Mouse (Mus musculus) kidney, postnatal 0 days (tissue): ENCODE results near the gene Chrm3. TPM values are rescaled to one million over a fixed set of nuclear protein-coding genes. Genes with fewer than 3 reads are reported as not detected.

ENCODE experiments used
- ATAC-seq: fragments of 200-750 bp; cut with Nextera tagmentation; replicated peaks from 2 replicates; pipeline ENCODE4 v1.8.0; 2017; ENCODE audit warnings: low read depth, moderate number of reproducible peaks, moderate TSS enrichment, moderate library complexity; ENCODE audit not compliant: low FRiP score
- DNase-seq: peaks from one replicate; pipeline ENCODE4 v3.0.0-alpha.2; 2016; ENCODE audit warnings: low spot score
- H3K27ac ChIP-seq: fragments of 300-500 bp; sonication (generic); 2 replicates; pipeline ENCODE4 v1.5.1; 2014; ENCODE audit warnings: mild to moderate bottlenecking
- H3K27me3 ChIP-seq: fragments of 300-500 bp; sonication (generic); 2 replicates; pipeline ENCODE4 v1.6.1; 2014; ENCODE audit warnings: low read length, mixed read lengths; ENCODE audit not compliant: insufficient read depth
- H3K36me3 ChIP-seq: fragments of 300-500 bp; sonication (generic); 2 replicates; pipeline ENCODE4 v1.6.1; 2014; ENCODE audit warnings: low read length, mixed read lengths; ENCODE audit not compliant: insufficient read depth
- H3K4me1 ChIP-seq: fragments of 300-500 bp; sonication (generic); replicated peaks from 2 replicates; pipeline ENCODE4 v1.6.1; 2014; ENCODE audit warnings: antibody characterized with exemption, low read length, mixed read lengths; ENCODE audit not compliant: insufficient read depth
- H3K4me2 ChIP-seq: fragments of 300-500 bp; sonication (generic); 2 replicates; pipeline ENCODE4 v1.6.1; 2014; ENCODE audit warnings: mild to moderate bottlenecking, low read length, moderate library complexity, mixed read lengths
- H3K4me3 ChIP-seq: fragments of 300-500 bp; sonication (generic); replicated peaks from 2 replicates; pipeline ENCODE4 v1.5.1; 2014; ENCODE audit warnings: low read depth, low read length
- H3K9ac ChIP-seq: fragments of 300-500 bp; sonication (generic); 2 replicates; pipeline ENCODE4 v1.6.1; 2014; ENCODE audit warnings: low read depth, low read length
- H3K9me3 ChIP-seq: fragments of 300-500 bp; sonication (generic); replicated peaks from 2 replicates; pipeline ENCODE4 v1.6.1; 2016; ENCODE audit warnings: low read length, inconsistent platforms, mixed read lengths
- CTCF ChIP-seq: IDR thresholded peaks from 2 replicates; pipeline ENCODE4 v1.5.1; 2016; ENCODE audit warnings: antibody characterized with exemption, low read depth, mild to moderate bottlenecking, moderate library complexity
- WGBS: fragments of 180-500 bp; shearing (Covaris S2); extraction: QIAGEN DNeasy Blood & Tissue Kit; methylation state at CpG from one replicate; pipeline ENCODE4 v1.1.7; 2014; 5-methylcytosine and 5-hydroxymethylcytosine counted together
- polyA plus RNA-seq: library from polyadenylated mRNA; unstranded; fragments of >200 nt; fragmentation: Nextera tagmentation; extraction: Ambion mirVana; gene quantifications from 2 replicates; pipeline ENCODE4 v1.2.1, GENCODE M21; 2015

The Chrm3 gene
- polyA plus RNA-seq, 1 experiment from 2014 or later, result 0.75 TPM

DNA sequence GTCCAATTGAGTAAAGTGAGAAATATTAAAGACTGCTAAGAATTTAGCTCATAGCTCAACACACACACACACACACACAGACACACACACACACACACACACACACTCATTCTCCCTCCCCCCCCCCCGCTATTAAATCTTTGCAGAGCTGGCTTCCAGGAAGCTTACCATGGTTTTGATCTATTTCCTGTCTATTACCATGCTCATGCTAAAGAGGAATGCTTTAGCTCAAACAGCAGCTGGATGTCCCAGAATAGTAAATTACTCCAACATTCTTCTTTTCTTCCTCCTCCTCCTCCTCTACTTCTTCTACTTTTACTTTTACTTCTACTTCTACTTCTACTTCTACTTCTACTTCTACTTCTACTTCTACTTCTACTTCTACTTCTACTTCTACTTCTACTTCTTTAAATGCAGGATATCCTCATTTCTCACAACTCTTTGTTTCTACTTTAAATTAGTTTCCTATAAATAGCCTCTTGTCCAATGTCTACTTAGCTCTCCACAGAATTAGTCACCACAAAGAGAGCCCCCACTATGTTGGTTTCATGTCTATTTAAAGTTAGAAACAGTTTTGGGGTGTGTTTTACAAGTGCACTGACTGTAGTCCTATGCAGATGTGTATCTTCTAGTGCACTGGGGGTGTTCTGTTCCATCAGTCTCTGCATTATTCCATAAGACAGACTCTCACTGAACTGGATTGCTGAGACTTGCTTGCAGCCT is 150.0 kb downstream of the Chrm3 start:
- no peak for TF ChIP-seq CTCF
- no peaks in the 10 kb centered on the region for H3K9me3 ChIP-seq
- H3K4me1 ChIP-seq, result no peaks in the 10 kb centered on the region
- no peak overlapping the region for H3K4me2 ChIP-seq
- no peak overlapping the region for H3K27ac ChIP-seq
- no peaks in the 10 kb centered on the region for H3K36me3 ChIP-seq
- H3K9ac ChIP-seq, result no peak overlapping the region
- peak; percentile 17 for DNase-seq
- no peak overlapping the region for H3K4me3 ChIP-seq
- ATAC-seq, result no peak
- H3K27me3 ChIP-seq, result no peaks in the 10 kb centered on the region
- 73% methylated on average over 1 of the region's 1 CpGs for WGBS

DNA sequence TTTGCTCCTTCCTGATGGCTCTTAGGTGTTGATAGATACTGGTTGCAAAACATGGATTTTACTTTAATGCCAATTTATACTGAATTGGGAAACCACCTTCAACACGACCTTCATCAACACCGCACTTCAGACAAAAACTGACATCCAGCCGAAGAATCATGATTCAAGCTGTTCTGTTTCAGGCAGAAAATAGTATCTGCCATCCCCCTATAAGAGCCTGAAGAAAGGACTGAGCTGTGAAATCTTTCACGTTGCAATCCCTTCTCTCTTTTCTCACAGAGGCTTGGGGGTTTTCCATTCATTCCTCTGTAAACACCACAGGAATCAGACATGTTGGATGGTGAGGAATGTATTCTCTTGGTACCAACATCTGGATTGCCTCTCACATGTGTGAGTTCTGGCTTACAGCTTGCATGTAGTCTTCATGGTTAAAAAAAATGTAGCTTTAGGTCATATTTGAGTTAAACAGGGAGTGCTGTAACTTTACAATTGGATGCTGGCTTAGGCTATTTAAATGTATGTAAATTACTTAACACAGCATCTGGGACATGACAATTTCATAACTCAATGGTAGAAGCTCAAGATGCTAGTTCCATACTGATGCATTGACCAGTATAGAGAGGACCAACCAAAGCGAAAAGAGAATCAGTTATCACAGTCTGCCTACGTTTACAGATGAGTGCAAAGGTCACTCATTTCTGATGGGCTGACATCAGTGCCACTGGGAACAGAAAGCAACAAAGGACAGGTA is 161.3 kb downstream of the Chrm3 start:
- no peak for TF ChIP-seq CTCF
- Histone ChIP-seq H3K4me2 (no peak overlapping the region), H3K4me1 (no peaks in the 10 kb centered on the region), H3K36me3 (no peaks in the 10 kb centered on the region), H3K4me3 (no peak overlapping the region), H3K27ac (no peak overlapping the region), H3K9me3 (no peaks in the 10 kb centered on the region), H3K9ac (no peak overlapping the region), H3K27me3 (no peaks in the 10 kb centered on the region)
- no peak for ATAC-seq
- 78% methylated on average over 6 of the region's 6 CpGs for WGBS
- DNase-seq, result no peak

DNA sequence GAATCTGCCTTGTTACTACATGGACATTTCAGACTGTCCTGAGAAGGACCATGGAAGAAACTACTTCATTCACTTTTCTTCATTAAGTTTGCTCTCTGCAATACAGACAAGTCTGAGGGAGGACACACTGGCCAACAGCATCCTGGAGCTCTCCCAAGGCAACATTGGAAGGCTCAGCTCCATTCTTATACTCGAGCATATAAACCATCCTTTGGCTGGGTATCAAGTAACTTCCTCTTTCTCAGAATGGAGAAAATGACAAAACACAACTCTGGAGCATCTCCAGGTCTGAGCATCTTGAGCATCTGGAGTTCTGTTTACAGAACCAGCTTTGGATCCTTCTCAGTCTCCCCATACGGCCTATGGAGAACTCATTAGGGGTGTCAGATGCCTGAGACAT is 170.8 kb downstream of the Chrm3 start:
- ATAC-seq, result no peak
- WGBS, result 42% methylated on average over 2 of the region's 2 CpGs
- Histone ChIP-seq H3K36me3 (no peaks in the 10 kb centered on the region), H3K9ac (no peak overlapping the region), H3K27ac (no peak overlapping the region), H3K4me3 (no peak overlapping the region), H3K4me1 (no peaks in the 10 kb centered on the region), H3K9me3 (no peaks in the 10 kb centered on the region), H3K27me3 (no peaks in the 10 kb centered on the region), H3K4me2 (no peak overlapping the region)
- no peak for TF ChIP-seq CTCF
- no peak for DNase-seq

DNA sequence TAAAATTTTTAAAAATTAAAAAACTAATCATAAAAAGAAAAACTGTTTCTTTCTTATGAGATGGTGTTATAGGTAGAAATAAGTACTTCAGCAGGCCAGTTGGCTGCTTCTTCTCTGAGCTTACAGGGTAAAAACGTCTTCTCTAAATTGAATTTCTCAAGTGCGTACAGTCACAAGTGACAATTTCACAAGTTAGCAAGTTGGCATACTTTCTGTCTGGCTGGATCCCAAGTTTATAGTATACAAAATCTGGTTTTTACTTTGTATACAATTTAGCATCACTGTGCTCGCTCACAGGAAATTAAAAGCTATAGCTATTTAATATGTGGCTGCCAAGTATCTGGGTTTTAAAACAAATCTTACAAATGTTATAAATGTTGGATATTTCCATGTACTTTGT is 172.7 kb downstream of the Chrm3 start:
- no peak for ATAC-seq

DNA sequence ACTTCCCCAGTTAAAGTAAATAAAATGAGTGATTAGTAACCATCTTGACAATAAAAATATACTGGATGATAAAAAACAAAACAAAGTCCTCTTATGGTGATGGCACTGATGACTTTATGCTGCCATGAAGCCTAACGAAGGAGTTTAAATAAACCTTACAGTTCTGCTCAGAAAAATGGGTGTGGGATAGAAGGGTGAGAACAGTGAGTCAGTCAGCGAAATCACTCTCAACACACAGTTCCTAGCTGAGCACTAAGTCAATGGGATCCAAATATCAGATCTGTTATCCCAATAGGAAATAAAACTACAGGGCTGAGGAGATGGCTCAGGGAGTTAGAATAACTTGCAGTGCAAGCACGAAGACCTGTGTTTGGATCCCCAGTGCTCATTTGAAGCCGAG is 176.8 kb downstream of the Chrm3 start:
- DNase-seq (no peak), ATAC-seq (no peak)
- H3K4me2 ChIP-seq, result no peak overlapping the region
- no peak overlapping the region for H3K27ac ChIP-seq
- TF ChIP-seq CTCF, result no peak
- no peak overlapping the region for H3K4me3 ChIP-seq
- no peaks in the 10 kb centered on the region for H3K27me3 ChIP-seq
- H3K4me1 ChIP-seq, result no peaks in the 10 kb centered on the region
- WGBS, result 90% methylated on average over 4 of the region's 4 CpGs
- no peak overlapping the region for H3K9ac ChIP-seq
- H3K9me3 ChIP-seq, result no peaks in the 10 kb centered on the region
- H3K36me3 ChIP-seq, result no peaks in the 10 kb centered on the region

More for the DNA sequence above, 172.7 kb downstream of the Chrm3 start:
- H3K27ac ChIP-seq, result no peak overlapping the region
- H3K4me2 ChIP-seq, result no peak overlapping the region
- H3K27me3 ChIP-seq, result no peaks in the 10 kb centered on the region
- no peak for TF ChIP-seq CTCF
- DNase-seq, result no peak
- H3K36me3 ChIP-seq, result no peaks in the 10 kb centered on the region
- H3K4me3 ChIP-seq, result no peak overlapping the region
- no peak overlapping the region for H3K9ac ChIP-seq
- WGBS, result 83% methylated on average over 3 of the region's 3 CpGs
- no peaks in the 10 kb centered on the region for H3K9me3 ChIP-seq
- H3K4me1 ChIP-seq, result no peaks in the 10 kb centered on the region

DNA sequence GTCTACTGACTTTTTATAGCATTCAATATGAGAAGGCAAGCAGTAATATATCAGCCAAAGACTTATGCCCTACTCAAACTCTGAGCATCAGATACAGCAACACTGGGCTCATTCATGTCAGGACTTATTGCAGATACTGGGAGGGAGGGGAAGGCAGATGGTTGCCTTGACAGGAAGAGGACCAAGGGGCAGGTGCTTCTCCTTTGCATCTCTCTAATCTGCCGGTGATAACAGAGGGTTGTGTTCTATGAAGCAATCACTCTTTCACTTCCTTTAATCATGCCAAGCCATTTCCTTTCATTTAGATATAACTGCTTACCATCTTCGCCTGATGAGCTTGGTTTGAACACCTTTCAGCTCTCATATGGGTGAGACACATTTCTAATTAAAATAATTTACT is 177.9 kb downstream of the Chrm3 start:
- Histone ChIP-seq H3K36me3 (no peaks in the 10 kb centered on the region), H3K4me2 (no peak overlapping the region), H3K9me3 (no peaks in the 10 kb centered on the region), H3K4me3 (no peak overlapping the region), H3K27me3 (no peaks in the 10 kb centered on the region), H3K4me1 (no peaks in the 10 kb centered on the region), H3K27ac (no peak overlapping the region), H3K9ac (no peak overlapping the region)
- 68% methylated on average over 2 of the region's 2 CpGs for WGBS
- ATAC-seq, result no peak
- DNase-seq, result no peak
- TF ChIP-seq CTCF, result no peak
